Mouse (Mus musculus): ENCODE measurements around the gene Lmntd1. TPM values are rescaled to one million over a fixed set of nuclear protein-coding genes. Genes with fewer than 3 reads are reported as not detected.

The Lmntd1 gene
- 2.6 and 3.0 TPM in 2 replicates for polyA plus RNA-seq (2015; fragmentation: Nextera tagmentation; extraction: Ambion mirVana)

GRCm38 (mm10) chr6:145614219-145614618, at the start of gene Lmntd1:
TSS of gene Lmntd1 (minus strand) at chr6:145614319.
- 22% methylated on average over 7 of the region's 7 CpGs for WGBS
- H3K36me3 ChIP-seq (ENCODE audit: insufficient read depth, low read length) = no peaks in the 10 kb centered on the region
- H3K9ac ChIP-seq (ENCODE audit: low read depth, low read length) = no peak within 1 kb of the TSS
- no peak within 1 kb of the TSS for H3K27ac ChIP-seq
- H3K4me2 ChIP-seq (ENCODE audit: low read length) = no peak within 1 kb of the TSS
- ATAC-seq (replicated peaks; ENCODE audit: low FRiP score, low read depth) = no peak; the same call in 1 of the 2 replicates
- H3K27me3 ChIP-seq (ENCODE audit: insufficient read depth, low read length) = no peaks in the 10 kb centered on the region
- H3K9me3 ChIP-seq (replicated peaks; ENCODE audit: low read length) = no peaks in the 10 kb centered on the region
- DNase-seq (ENCODE audit: low spot score) = peak; percentile 79
- H3K4me1 ChIP-seq (replicated peaks; ENCODE audit: insufficient read depth, low read length) = no peaks in the 10 kb centered on the region
- no peak for TF ChIP-seq CTCF (IDR thresholded peaks at IDR 0.05; ENCODE audit: low read depth)
- H3K4me3 ChIP-seq (replicated peaks; ENCODE audit: low read depth, low read length) = no peak within 1 kb of the TSS

- Histone ChIP-seq H3K4me3 (replicated peaks; ENCODE audit: low read depth, low read length) (no peak overlapping the region), H3K36me3 (ENCODE audit: insufficient read depth, low read length) (no peaks in the 10 kb centered on the region), H3K9ac (ENCODE audit: low read depth, low read length) (no peak overlapping the region), H3K9me3 (replicated peaks; ENCODE audit: low read length) (no peaks in the 10 kb centered on the region), H3K27ac (no peak overlapping the region), H3K4me2 (ENCODE audit: low read length) (no peak overlapping the region), H3K4me1 (replicated peaks; ENCODE audit: insufficient read depth, low read length) (no peaks in the 10 kb centered on the region), H3K27me3 (ENCODE audit: insufficient read depth, low read length) (no peaks in the 10 kb centered on the region)
- no peak for DNase-seq (ENCODE audit: low spot score)
- TF ChIP-seq CTCF (IDR thresholded peaks at IDR 0.05; ENCODE audit: low read depth) = no peak
- 69% methylated on average over 11 of the region's 11 CpGs for WGBS
- no peak for ATAC-seq (replicated peaks; ENCODE audit: low FRiP score, low read depth)
Measured at GRCm38 (mm10) chr6:145660943-145661342, 46.8 kb upstream of the Lmntd1 start.

GRCm38 (mm10) chr6:145659116-145659515, 45.0 kb upstream of the Lmntd1 start:
- DNase-seq (ENCODE audit: low spot score) = no peak
- 79% methylated on average over 6 of the region's 6 CpGs for WGBS

DNA sequence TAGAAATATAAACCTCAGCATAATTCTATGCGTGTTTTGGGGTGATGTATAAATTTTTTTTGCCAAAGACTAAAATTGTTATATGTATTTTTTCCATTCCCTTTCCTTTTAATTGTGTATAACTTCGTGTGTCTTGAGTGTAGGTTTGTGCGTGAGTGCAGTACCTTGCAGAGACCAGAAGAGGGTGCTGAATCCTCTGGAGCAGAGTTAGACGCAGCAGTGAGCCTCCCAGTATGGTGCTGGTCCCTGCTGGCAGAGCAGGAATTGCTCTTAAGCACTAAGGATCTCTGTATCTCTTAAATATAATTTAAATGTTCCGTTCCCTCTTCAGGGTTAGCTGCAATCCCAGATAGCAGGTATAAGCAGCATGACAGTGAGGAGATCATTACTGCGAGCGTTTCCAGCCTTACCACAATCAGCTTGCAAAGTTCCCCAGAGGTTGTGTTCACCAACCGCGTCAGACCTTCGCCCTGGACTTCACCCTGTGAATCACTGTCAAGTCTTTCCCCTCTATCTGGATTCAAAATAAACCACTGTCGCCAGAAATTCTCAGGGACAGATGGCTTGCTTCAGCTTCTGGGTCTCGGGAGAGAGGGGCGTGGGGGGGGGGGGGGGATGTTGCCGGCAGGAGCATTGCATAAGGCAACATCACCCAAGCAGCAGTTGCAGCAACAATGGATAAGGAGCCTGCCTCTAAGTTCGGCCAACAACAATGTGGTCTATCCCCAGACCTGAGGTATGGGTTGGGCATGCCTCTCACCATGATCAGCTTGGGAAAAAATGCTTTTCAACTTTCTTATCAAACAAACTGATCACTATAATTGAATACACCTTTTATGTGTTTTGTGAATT, 42.8 kb upstream of the Lmntd1 start:
- H3K4me2 ChIP-seq (ENCODE audit: low read length) = no peak overlapping the region
- H3K27me3 ChIP-seq (ENCODE audit: insufficient read depth, low read length) = no peaks in the 10 kb centered on the region
- no peak overlapping the region for H3K9ac ChIP-seq (ENCODE audit: low read depth, low read length)
- WGBS = 54% methylated on average over 15 of the region's 15 CpGs
- peak; percentile 52 for DNase-seq (ENCODE audit: low spot score)
- H3K4me1 ChIP-seq (replicated peaks; ENCODE audit: insufficient read depth, low read length) = no peaks in the 10 kb centered on the region
- TF ChIP-seq CTCF (IDR thresholded peaks at IDR 0.05; ENCODE audit: low read depth) = peak; percentile 67
- H3K4me3 ChIP-seq (replicated peaks; ENCODE audit: low read depth, low read length) = no peak overlapping the region
- no peaks in the 10 kb centered on the region for H3K9me3 ChIP-seq (replicated peaks; ENCODE audit: low read length)
- no peak; the same call in 1 of the 2 replicates for ATAC-seq (replicated peaks; ENCODE audit: low FRiP score, low read depth)
- H3K36me3 ChIP-seq (ENCODE audit: insufficient read depth, low read length) = no peaks in the 10 kb centered on the region
- no peak overlapping the region for H3K27ac ChIP-seq

More at GRCm38 (mm10) chr6:145659116-145659515, 45.0 kb upstream of the Lmntd1 start:
- Histone ChIP-seq H3K4me1 (replicated peaks; ENCODE audit: insufficient read depth, low read length) (no peaks in the 10 kb centered on the region), H3K36me3 (ENCODE audit: insufficient read depth, low read length) (no peaks in the 10 kb centered on the region), H3K4me2 (ENCODE audit: low read length) (no peak overlapping the region), H3K9ac (ENCODE audit: low read depth, low read length) (no peak overlapping the region), H3K9me3 (replicated peaks; ENCODE audit: low read length) (no peaks in the 10 kb centered on the region), H3K27ac (no peak overlapping the region), H3K27me3 (ENCODE audit: insufficient read depth, low read length) (no peaks in the 10 kb centered on the region), H3K4me3 (replicated peaks; ENCODE audit: low read depth, low read length) (no peak overlapping the region)
- no peak for ATAC-seq (replicated peaks; ENCODE audit: low FRiP score, low read depth)
- TF ChIP-seq CTCF (IDR thresholded peaks at IDR 0.05; ENCODE audit: low read depth) = no peak

GRCm38 (mm10) chr6:145655678-145656077, 41.6 kb upstream of the Lmntd1 start:
- WGBS = 95% methylated on average over 1 of the region's 1 CpGs
- no peaks in the 10 kb centered on the region for H3K36me3 ChIP-seq (ENCODE audit: insufficient read depth, low read length)
- H3K27ac ChIP-seq = no peak overlapping the region
- H3K4me3 ChIP-seq (replicated peaks; ENCODE audit: low read depth, low read length) = no peak overlapping the region
- no peak overlapping the region for H3K4me2 ChIP-seq (ENCODE audit: low read length)
- no peaks in the 10 kb centered on the region for H3K9me3 ChIP-seq (replicated peaks; ENCODE audit: low read length)
- no peaks in the 10 kb centered on the region for H3K27me3 ChIP-seq (ENCODE audit: insufficient read depth, low read length)
- H3K4me1 ChIP-seq (replicated peaks; ENCODE audit: insufficient read depth, low read length) = no peaks in the 10 kb centered on the region
- no peak for ATAC-seq (replicated peaks; ENCODE audit: low FRiP score, low read depth)
- H3K9ac ChIP-seq (ENCODE audit: low read depth, low read length) = no peak overlapping the region
- peak; percentile 42 for TF ChIP-seq CTCF (IDR thresholded peaks at IDR 0.05; ENCODE audit: low read depth)
- no peak for DNase-seq (ENCODE audit: low spot score)

DNA sequence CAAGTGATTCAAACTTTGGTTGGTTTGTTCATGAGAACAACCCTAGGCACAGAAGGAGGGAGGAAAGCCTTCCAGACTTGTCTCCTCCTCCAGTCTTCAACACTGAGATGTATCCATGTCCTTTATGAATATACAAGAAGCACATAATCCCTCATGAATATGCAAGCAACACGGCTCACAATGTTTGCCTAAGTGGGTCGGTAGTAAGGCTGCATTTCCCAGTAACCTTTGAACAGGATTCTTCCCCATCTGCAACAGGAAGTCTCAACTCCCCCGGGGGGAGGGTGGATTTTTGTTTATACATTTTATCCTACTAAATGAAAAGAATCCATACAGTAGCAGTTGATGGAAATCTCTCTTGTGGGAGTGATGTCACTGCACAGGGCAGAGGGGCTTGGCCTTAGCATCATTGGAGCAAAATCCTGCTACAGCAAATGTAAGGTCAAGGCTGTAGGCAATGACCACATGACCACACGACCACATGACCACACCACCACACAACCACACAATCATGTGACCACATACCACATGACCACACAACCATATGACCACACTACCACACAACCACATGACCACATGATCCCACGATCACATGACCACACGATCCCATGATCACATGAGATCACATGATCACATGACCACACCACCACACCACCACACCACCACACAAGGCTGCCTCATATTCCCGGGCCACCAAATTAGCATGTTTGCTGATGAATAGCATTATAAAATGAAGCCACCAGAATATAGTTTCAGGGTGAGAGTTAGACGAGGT, 40.1 kb upstream of the Lmntd1 start:
- DNase-seq (ENCODE audit: low spot score) (peak; percentile 32), ATAC-seq (replicated peaks; ENCODE audit: low FRiP score, low read depth) (0 out of 2 replicates have a peak, but pooled peaks have one; percentile 17)
- Histone ChIP-seq H3K27ac (no peak overlapping the region), H3K9ac (ENCODE audit: low read depth, low read length) (no peak overlapping the region), H3K4me2 (ENCODE audit: low read length) (no peak overlapping the region), H3K9me3 (replicated peaks; ENCODE audit: low read length) (no peaks in the 10 kb centered on the region), H3K36me3 (ENCODE audit: insufficient read depth, low read length) (no peaks in the 10 kb centered on the region), H3K4me3 (replicated peaks; ENCODE audit: low read depth, low read length) (no peak overlapping the region), H3K4me1 (replicated peaks; ENCODE audit: insufficient read depth, low read length) (no peaks in the 10 kb centered on the region), H3K27me3 (ENCODE audit: insufficient read depth, low read length) (no peaks in the 10 kb centered on the region)
- no peak for TF ChIP-seq CTCF (IDR thresholded peaks at IDR 0.05; ENCODE audit: low read depth)
- WGBS = 74% methylated on average over 8 of the region's 8 CpGs
